In the genomic region with DNA sequence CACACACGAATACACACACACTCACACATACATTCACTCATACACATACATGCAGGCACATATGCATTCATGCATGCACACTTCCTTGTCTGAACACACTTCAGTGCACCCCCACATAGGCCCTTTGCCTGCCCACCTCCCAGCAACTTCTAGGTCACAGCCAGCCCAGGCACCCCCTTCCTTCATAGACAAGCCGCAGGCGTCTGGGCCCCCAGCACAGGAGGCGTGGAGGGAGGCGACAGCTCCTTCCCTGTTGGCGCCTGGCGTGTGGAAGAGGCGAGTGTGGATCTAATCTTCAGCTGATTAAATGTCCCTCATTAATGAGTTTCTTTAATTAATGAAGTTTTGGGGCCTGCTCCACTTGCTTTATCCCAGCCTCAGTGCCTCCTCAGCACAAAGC, we compare ENCODE assay signal across 27 mouse cellular contexts. TPM values are rescaled to one million over a fixed set of nuclear protein-coding genes. Genes with fewer than 3 reads are reported as not detected.
A peak's percentile ranks its signal among the peaks of the same experiment; 100 is the strongest.
DNase-seq lines count a peak whose midpoint lies in the region; ATAC-seq and TF ChIP-seq lines count a peak whose summit lies in the region.
"Had no signal": no experiment of that assay in that cellular context is flagged by ENCODE, and none has a peak within 500 bp of the region (broad histone marks: within the 10 kb centered on the region; RNA-seq: fewer than 3 reads in every experiment).

No protein-coding gene starts in this region.

- H3K9me3 ChIP-seq in forebrain, embryonic 12.5 days, result no peaks in the 10 kb centered on the region
- H3K9me3 ChIP-seq in forebrain, embryonic 11.5 days (ENCODE audit: control insufficient read depth, low read length), result no peaks in the 10 kb centered on the region
- no peaks in the 10 kb centered on the region for H3K9me3 ChIP-seq in hindbrain, embryonic 16.5 days (ENCODE audit: control insufficient read depth, low read length)
- no peaks in the 10 kb centered on the region for H3K9me3 ChIP-seq in hindbrain, postnatal 0 days (ENCODE audit: low read length)
- H3K9me3 ChIP-seq in forebrain, embryonic 16.5 days (ENCODE audit: control insufficient read depth, low read length), result no peaks in the 10 kb centered on the region
- H3K9me3 ChIP-seq: heart, embryonic 12.5 days; kidney, embryonic 15.5 days; limb, embryonic 13.5 days; lung, embryonic 15.5 days had no signal

- TF ChIP-seq CTCF in hindbrain, postnatal 0 days (IDR thresholded peaks at IDR 0.05; ENCODE audit: low read depth), result no peak

- H3K4me3 ChIP-seq in forebrain, embryonic 12.5 days (replicated peaks), result no peak overlapping the region
- no peak overlapping the region for H3K4me3 ChIP-seq in forebrain, embryonic 11.5 days (ENCODE audit: low read depth, low read length)
- H3K4me3 ChIP-seq in hindbrain, embryonic 16.5 days (ENCODE audit: low read length), result no peak overlapping the region
- no peak overlapping the region for H3K4me3 ChIP-seq in hindbrain, postnatal 0 days (ENCODE audit: low read length)
- H3K4me3 ChIP-seq in forebrain, embryonic 16.5 days (replicated peaks; ENCODE audit: low read length), result no peak overlapping the region
- H3K4me3 ChIP-seq: heart, adult 2 months; heart, embryonic 12.5 days; kidney, embryonic 15.5 days; layer of hippocampus, adult 2 months; left cerebral cortex, adult 2 months; limb, embryonic 13.5 days; lung, embryonic 15.5 days had no signal

- 0 out of 2 replicates have a peak overlapping the region, but pooled peaks have one; percentile 25 for H3K27ac ChIP-seq in forebrain, embryonic 12.5 days
- no peak overlapping the region for H3K27ac ChIP-seq in forebrain, embryonic 11.5 days (ENCODE audit: low read depth, low read length)
- H3K27ac ChIP-seq in hindbrain, embryonic 16.5 days (ENCODE audit: low read depth, low read length), result peak overlapping the region; percentile 46; the same call in 1 of the 2 replicates
- no peak overlapping the region; the same call in 1 of the 2 replicates for H3K27ac ChIP-seq in hindbrain, postnatal 0 days
- 0 out of 2 replicates have a peak overlapping the region, but pooled peaks have one; percentile 40 for H3K27ac ChIP-seq in forebrain, embryonic 16.5 days (ENCODE audit: low read length)
- H3K27ac ChIP-seq: heart, adult 2 months; kidney, embryonic 15.5 days; limb, embryonic 13.5 days; lung, embryonic 15.5 days had no signal

- whole genome bisulfite sequencing in forebrain, embryonic 12.5 days, result 54% methylated on average over 8 of the region's 8 CpGs
- WGBS in forebrain, embryonic 11.5 days, result 64% methylated on average over 8 of the region's 8 CpGs
- WGBS in hindbrain, embryonic 16.5 days, result 58% methylated on average over 8 of the region's 8 CpGs
- WGBS in hindbrain, postnatal 0 days, result 60% methylated on average over 8 of the region's 8 CpGs
- WGBS in forebrain, embryonic 16.5 days, result 37% methylated on average over 8 of the region's 8 CpGs

- no peak for DNase-seq in forebrain, embryonic 11.5 days (ENCODE audit: low spot score)
- DNase-seq in hindbrain, postnatal 0 days (ENCODE audit: low spot score), result no peak
- peak; percentile 54 for DNase-seq in retina, embryonic 14.5 days (ENCODE audit: low spot score)
- DNase-seq in thymus, postnatal 25 days, result no peak
- DNase-seq in urinary bladder, postnatal 4 days (ENCODE audit: low spot score in 2 of 2), result no peak
- DNase-seq: adrenal gland, adult 2 months; adrenal gland, postnatal 36 days; cerebellum, adult 2 months; cerebellum, postnatal 14 days; heart, adult 2 months; heart, postnatal 4 days; kidney, adult 18-20 months; kidney, postnatal 25 days; right cerebral cortex, postnatal 14 days; thymus, postnatal 36 days had no signal

- H3K4me1 ChIP-seq in forebrain, embryonic 12.5 days, result peaks cover 22% of the 10 kb centered on the region
- H3K4me1 ChIP-seq in forebrain, embryonic 11.5 days (replicated peaks; ENCODE audit: control insufficient read depth, insufficient read depth, low read length), result 0 out of 2 replicates have a peak, but pooled peaks cover 2% of the 10 kb centered on the region
- H3K4me1 ChIP-seq in hindbrain, embryonic 16.5 days (ENCODE audit: control insufficient read depth, insufficient read depth, low read depth, low read length), result peaks cover 31% of the 10 kb centered on the region
- peaks cover 9% of the 10 kb centered on the region; the same call in 1 of the 2 replicates for H3K4me1 ChIP-seq in hindbrain, postnatal 0 days (ENCODE audit: insufficient read depth, low read length)
- peaks cover 14% of the 10 kb centered on the region for H3K4me1 ChIP-seq in forebrain, embryonic 16.5 days (replicated peaks; ENCODE audit: control insufficient read depth, insufficient read depth, low read length)
- H3K4me1 ChIP-seq: lung, embryonic 15.5 days had no signal

- no peak overlapping the region for H3K9ac ChIP-seq in forebrain, embryonic 12.5 days
- H3K9ac ChIP-seq in forebrain, embryonic 11.5 days (ENCODE audit: low read length), result no peak overlapping the region
- H3K9ac ChIP-seq in hindbrain, embryonic 16.5 days (ENCODE audit: low read depth, low read length), result no peak overlapping the region; the same call in 1 of the 2 replicates
- H3K9ac ChIP-seq in hindbrain, postnatal 0 days (replicated peaks; ENCODE audit: low read length), result no peak overlapping the region
- 0 out of 2 replicates have a peak overlapping the region, but pooled peaks have one; percentile 7 for H3K9ac ChIP-seq in forebrain, embryonic 16.5 days (replicated peaks; ENCODE audit: low read depth, low read length)
- H3K9ac ChIP-seq: heart, embryonic 12.5 days; kidney, embryonic 15.5 days; limb, embryonic 13.5 days; lung, embryonic 15.5 days had no signal

- no peaks in the 10 kb centered on the region for H3K36me3 ChIP-seq in forebrain, embryonic 12.5 days (replicated peaks)
- no peaks in the 10 kb centered on the region for H3K36me3 ChIP-seq in forebrain, embryonic 11.5 days (ENCODE audit: control insufficient read depth, insufficient read depth, low read length)
- no peaks in the 10 kb centered on the region for H3K36me3 ChIP-seq in hindbrain, embryonic 16.5 days (ENCODE audit: control insufficient read depth, insufficient read depth, low read length)
- H3K36me3 ChIP-seq in hindbrain, postnatal 0 days (ENCODE audit: insufficient read depth, low read length), result no peaks in the 10 kb centered on the region
- no peaks in the 10 kb centered on the region for H3K36me3 ChIP-seq in forebrain, embryonic 16.5 days (ENCODE audit: control insufficient read depth, insufficient read depth)
- H3K36me3 ChIP-seq: heart, embryonic 12.5 days; kidney, embryonic 15.5 days; limb, embryonic 13.5 days; lung, embryonic 15.5 days had no signal

- H3K27me3 ChIP-seq in forebrain, embryonic 12.5 days, result peaks cover 48% of the 10 kb centered on the region
- no peaks in the 10 kb centered on the region for H3K27me3 ChIP-seq in forebrain, embryonic 11.5 days (ENCODE audit: control insufficient read depth, insufficient read depth, low read length)
- H3K27me3 ChIP-seq in hindbrain, embryonic 16.5 days (replicated peaks; ENCODE audit: control insufficient read depth, insufficient read depth, low read length), result no peaks in the 10 kb centered on the region
- H3K27me3 ChIP-seq in hindbrain, postnatal 0 days (ENCODE audit: insufficient read depth, low read length), result no peaks in the 10 kb centered on the region
- H3K27me3 ChIP-seq in forebrain, embryonic 16.5 days (replicated peaks; ENCODE audit: control insufficient read depth, insufficient read depth, low read length), result no peaks in the 10 kb centered on the region
- H3K27me3 ChIP-seq: lung, embryonic 15.5 days had no signal

- peak; percentile 24; the same call in 1 of the 2 replicates for ATAC-seq in forebrain, embryonic 12.5 days (ENCODE audit: low FRiP score)
- no peak for ATAC-seq in forebrain, embryonic 11.5 days (replicated peaks; ENCODE audit: low FRiP score)
- ATAC-seq in hindbrain, embryonic 16.5 days, result no peak
- ATAC-seq in hindbrain, postnatal 0 days, result no peak
- peak; percentile 30; the same call in 1 of the 2 replicates for ATAC-seq in forebrain, embryonic 16.5 days
- ATAC-seq: activated CD4-positive, CD25-positive, alpha-beta regulatory T cell, adult 4 months had no signal

- H3K4me2 ChIP-seq in forebrain, embryonic 12.5 days, result no peak overlapping the region
- H3K4me2 ChIP-seq in forebrain, embryonic 11.5 days (ENCODE audit: low read depth, low read length, severe bottlenecking), result no peak overlapping the region
- no peak overlapping the region; the same call in 1 of the 2 replicates for H3K4me2 ChIP-seq in hindbrain, embryonic 16.5 days (ENCODE audit: low read length)
- no peak overlapping the region for H3K4me2 ChIP-seq in hindbrain, postnatal 0 days (ENCODE audit: low read depth, low read length)
- H3K4me2 ChIP-seq in forebrain, embryonic 16.5 days (ENCODE audit: low read length), result no peak overlapping the region
- H3K4me2 ChIP-seq: heart, embryonic 12.5 days; kidney, embryonic 15.5 days; limb, embryonic 13.5 days; liver, embryonic 11.5 days; lung, embryonic 15.5 days; midbrain, embryonic 11.5 days had no signal

RNA-seq across cellular contexts. Expression of gene Engase, which starts 53.7 kb away (rescaled TPM):
- 6.2 and 9.0 TPM in 2 replicates for polyA plus RNA-seq in forebrain, embryonic 12.5 days (2016; fragmentation: Nextera tagmentation; extraction: Ambion mirVana)
- polyA plus RNA-seq in forebrain, embryonic 11.5 days (2014; fragmentation: Nextera tagmentation; extraction: Ambion mirVana), result 9.0 and 10.6 TPM in 2 replicates
- polyA plus RNA-seq in hindbrain, embryonic 16.5 days (2015; fragmentation: Nextera tagmentation; extraction: Ambion mirVana), result 6.5 and 8.7 TPM in 2 replicates
- 9.0 and 20.7 TPM in 2 replicates for total RNA-seq in hindbrain, postnatal 0 days (2014; rRNA removed)
- polyA plus RNA-seq in hindbrain, postnatal 0 days (2015; fragmentation: Nextera tagmentation; extraction: Ambion mirVana), result 6.5 and 7.0 TPM in 2 replicates
- 6.7 and 7.1 TPM in 2 replicates for polyA plus RNA-seq in forebrain, embryonic 16.5 days (2015; fragmentation: Nextera tagmentation; extraction: Ambion mirVana)

Comparison
In these comparisons a context has a peak if more than half of its experiments do, and no peak if none do; other contexts are left out.
1. ATAC-seq: peak in forebrain, embryonic 12.5 days (single experiment) and forebrain, embryonic 16.5 days (single experiment); none in forebrain, embryonic 11.5 days (single experiment), hindbrain, embryonic 16.5 days (single experiment) and hindbrain, postnatal 0 days (single experiment).
2. H3K27ac ChIP-seq: peak in forebrain, embryonic 12.5 days (single experiment), hindbrain, embryonic 16.5 days (single experiment) and forebrain, embryonic 16.5 days (single experiment); none in forebrain, embryonic 11.5 days (single experiment) and hindbrain, postnatal 0 days (single experiment).